In genomic region chr10:52388922-52389430, GRCm38 (mm10) we compare ENCODE assay signal across 36 mouse cellular contexts. TPM values are rescaled to one million over a fixed set of nuclear protein-coding genes. Genes with fewer than 3 reads are reported as not detected.
A peak's percentile ranks its signal among the peaks of the same experiment; 100 is the strongest.
DNase-seq lines count a peak whose midpoint lies in the region; ATAC-seq and TF ChIP-seq lines count a peak whose summit lies in the region.
"Had no signal": no experiment of that assay in that cellular context is flagged by ENCODE, and none has a peak within 500 bp of the region (broad histone marks: within the 10 kb centered on the region; RNA-seq: fewer than 3 reads in every experiment).

Gene Nepn (plus strand): TSS chr10:52388972.

- 46% methylated on average over 5 of the region's 5 CpGs for WGBS in heart, adult 2 months
- 70% methylated on average over 5 of the region's 5 CpGs for WGBS in stomach, embryonic 14.5 days
- 75% methylated on average over 5 of the region's 5 CpGs for WGBS in stomach, postnatal 0 days
- WGBS in limb, embryonic 11.5 days: 70% methylated on average over 5 of the region's 5 CpGs

- no peak within 1 kb of the TSS for H3K4me2 ChIP-seq in stomach, embryonic 14.5 days (replicated peaks; ENCODE audit: low read depth, low read length)
- H3K4me2 ChIP-seq in stomach, postnatal 0 days (replicated peaks; ENCODE audit: low read depth): no peak within 1 kb of the TSS
- no peak within 1 kb of the TSS for H3K4me2 ChIP-seq in limb, embryonic 11.5 days (ENCODE audit: low read depth, severe bottlenecking)
- H3K4me2 ChIP-seq: heart, embryonic 15.5 days; hindbrain, embryonic 13.5 days; liver, embryonic 11.5 days; lung, embryonic 15.5 days; midbrain, embryonic 11.5 days; neural tube, embryonic 12.5 days had no signal

- ATAC-seq in stomach, embryonic 14.5 days (ENCODE audit: insufficient number of reproducible peaks, insufficient read depth, low FRiP score, low read depth): no peak
- ATAC-seq in stomach, postnatal 0 days (ENCODE audit: low FRiP score, low TSS enrichment): no peak
- no peak for ATAC-seq in limb, embryonic 11.5 days (ENCODE audit: insufficient number of reproducible peaks, low FRiP score, low TSS enrichment, low read depth)
- no peak for ATAC-seq in cerebellum, adult (ENCODE audit: insufficient number of reproducible peaks, low FRiP score, low TSS enrichment)
- ATAC-seq: forebrain, embryonic 16.5 days; intestine, embryonic 16.5 days had no signal

- no peak for TF ChIP-seq EP300 in heart, adult 2 months (IDR thresholded peaks at IDR 0.05; ENCODE audit: insufficient read depth, low read depth, low read length)
- no peak for TF ChIP-seq EP300 in stomach, postnatal 0 days (optimal IDR thresholded peaks at IDR 0.05)

- H3K27ac ChIP-seq in heart, adult 2 months: peak within 1 kb of the TSS; percentile 87
- no peak within 1 kb of the TSS for H3K27ac ChIP-seq in stomach, embryonic 14.5 days (ENCODE audit: low read length)
- H3K27ac ChIP-seq in stomach, postnatal 0 days (replicated peaks): no peak within 1 kb of the TSS
- H3K27ac ChIP-seq in limb, embryonic 11.5 days (replicated peaks; ENCODE audit: low read depth, low read length): no peak within 1 kb of the TSS
- H3K27ac ChIP-seq: forebrain, embryonic 10.5 days; heart, embryonic 15.5 days; hindbrain, embryonic 13.5 days; layer of hippocampus, adult 2 months; left cerebral cortex, adult 2 months; lung, embryonic 15.5 days; neural tube, embryonic 12.5 days had no signal

- no peaks in the 10 kb centered on the region for H3K79me2 ChIP-seq in heart, adult 2 months (replicated peaks; ENCODE audit: control insufficient read depth, insufficient read depth, low read length)

- H3K4me1 ChIP-seq in heart, adult 2 months (ENCODE audit: control insufficient read depth, insufficient read depth, low read length): peaks cover 11% of the 10 kb centered on the region
- no peaks in the 10 kb centered on the region for H3K4me1 ChIP-seq in stomach, embryonic 14.5 days (ENCODE audit: control insufficient read depth, insufficient read depth, low read length)
- H3K4me1 ChIP-seq in stomach, postnatal 0 days (replicated peaks; ENCODE audit: control insufficient read depth, insufficient read depth): no peaks in the 10 kb centered on the region
- H3K4me1 ChIP-seq in limb, embryonic 11.5 days (ENCODE audit: control insufficient read depth, insufficient read depth, low read length): 0 out of 2 replicates have a peak, but pooled peaks cover 3% of the 10 kb centered on the region
- H3K4me1 ChIP-seq: heart, embryonic 15.5 days; hindbrain, embryonic 13.5 days; lung, embryonic 15.5 days; neural tube, embryonic 12.5 days had no signal

- peak; percentile 8 to 24 for DNase-seq in heart, adult 2 months
- DNase-seq in heart, adult 8-10 months (ENCODE audit: low spot score): no peak
- no peak for DNase-seq in stomach, postnatal 0 days (ENCODE audit: low spot score)
- DNase-seq in limb, embryonic 11.5 days (ENCODE audit: low spot score): no peak
- no peak for DNase-seq in thymus, postnatal 0 days (ENCODE audit: low spot score)
- DNase-seq in thymus, postnatal 4 days: no peak
- DNase-seq: adrenal gland, postnatal 14 days; cerebellum, adult 18-20 months; cerebellum, postnatal 25 days; gastrocnemius, postnatal 10 days; heart, postnatal 4 days; kidney, postnatal 36 days; lung, postnatal 36 days; right cerebral cortex, postnatal 4 days; thymus, postnatal 14 days had no signal

- TF ChIP-seq CTCF in heart, adult 2 months (IDR thresholded peaks at IDR 0.05): peak; percentile 44
- TF ChIP-seq CTCF in stomach, postnatal 0 days (IDR thresholded peaks at IDR 0.05; ENCODE audit: low read depth): no peak

- H3K9me3 ChIP-seq in stomach, embryonic 14.5 days (ENCODE audit: control insufficient read depth, low read depth, low read length): no peaks in the 10 kb centered on the region
- H3K9me3 ChIP-seq in stomach, postnatal 0 days (ENCODE audit: control insufficient read depth, low read length): no peaks in the 10 kb centered on the region
- no peaks in the 10 kb centered on the region for H3K9me3 ChIP-seq in limb, embryonic 11.5 days (ENCODE audit: control insufficient read depth, low read length)
- H3K9me3 ChIP-seq: forebrain, embryonic 10.5 days; heart, embryonic 15.5 days; hindbrain, embryonic 13.5 days; lung, embryonic 15.5 days; neural tube, embryonic 12.5 days had no signal

- H3K4me3 ChIP-seq in heart, adult 2 months: peak within 1 kb of the TSS; percentile 10; the same call in 1 of the 2 replicates
- no peak within 1 kb of the TSS for H3K4me3 ChIP-seq in stomach, embryonic 14.5 days (ENCODE audit: low read depth, low read length)
- H3K4me3 ChIP-seq in stomach, postnatal 0 days (ENCODE audit: low read depth, low read length): no peak within 1 kb of the TSS
- no peak within 1 kb of the TSS for H3K4me3 ChIP-seq in limb, embryonic 11.5 days (ENCODE audit: low read depth, low read length)
- H3K4me3 ChIP-seq: forebrain, embryonic 10.5 days; heart, embryonic 15.5 days; hindbrain, embryonic 13.5 days; layer of hippocampus, adult 2 months; left cerebral cortex, adult 2 months; lung, embryonic 15.5 days; myocyte; neural tube, embryonic 12.5 days had no signal

- no peaks in the 10 kb centered on the region for H3K27me3 ChIP-seq in heart, adult 2 months (ENCODE audit: control insufficient read depth, insufficient read depth, low read length)
- H3K27me3 ChIP-seq in stomach, embryonic 14.5 days (ENCODE audit: control insufficient read depth, insufficient read depth, low read length): no peaks in the 10 kb centered on the region
- H3K27me3 ChIP-seq in stomach, postnatal 0 days (ENCODE audit: control insufficient read depth, insufficient read depth, low read length): no peaks in the 10 kb centered on the region
- H3K27me3 ChIP-seq in limb, embryonic 11.5 days (ENCODE audit: control insufficient read depth, insufficient read depth, low read length): no peaks in the 10 kb centered on the region
- H3K27me3 ChIP-seq: heart, embryonic 15.5 days; hindbrain, embryonic 13.5 days; lung, embryonic 15.5 days; neural tube, embryonic 12.5 days had no signal

- intact Hi-C loops in heart, adult 2 months (cut with DNase I): loop anchor here (5.0 to 10.0 kb wide), 5 partner anchors 82 to 794 kb away; partner anchors contain the start of gene Fam162b

- H3K9ac ChIP-seq in heart, adult 2 months (ENCODE audit: low read depth, low read length): peak within 1 kb of the TSS; percentile 3; the same call in 1 of the 2 replicates
- no peak within 1 kb of the TSS for H3K9ac ChIP-seq in stomach, embryonic 14.5 days (replicated peaks; ENCODE audit: low read depth, low read length)
- no peak within 1 kb of the TSS for H3K9ac ChIP-seq in stomach, postnatal 0 days (ENCODE audit: low read length)
- 0 out of 2 replicates have a peak within 1 kb of the TSS, but pooled peaks have one; percentile 17 for H3K9ac ChIP-seq in limb, embryonic 11.5 days (ENCODE audit: low read length)
- H3K9ac ChIP-seq: heart, embryonic 15.5 days; hindbrain, embryonic 13.5 days; lung, embryonic 15.5 days; neural tube, embryonic 12.5 days had no signal

- TF ChIP-seq POLR2A in heart, adult 2 months (IDR thresholded peaks at IDR 0.05; ENCODE audit: insufficient read depth, low read depth, low read length): 0 out of 2 replicates have a peak, but pooled peaks have one; percentile 23

- H3K36me3 ChIP-seq in heart, adult 2 months (ENCODE audit: control insufficient read depth, insufficient read depth, low read length): peaks cover 4% of the 10 kb centered on the region
- no peaks in the 10 kb centered on the region for H3K36me3 ChIP-seq in stomach, embryonic 14.5 days (ENCODE audit: control insufficient read depth, insufficient read depth, low read length)
- no peaks in the 10 kb centered on the region for H3K36me3 ChIP-seq in stomach, postnatal 0 days (ENCODE audit: control insufficient read depth, insufficient read depth, low read length)
- H3K36me3 ChIP-seq in limb, embryonic 11.5 days (ENCODE audit: control insufficient read depth, insufficient read depth, low read length): no peaks in the 10 kb centered on the region
- H3K36me3 ChIP-seq: forebrain, embryonic 10.5 days; heart, embryonic 15.5 days; hindbrain, embryonic 13.5 days; lung, embryonic 15.5 days; neural tube, embryonic 12.5 days had no signal

RNA-seq across cellular contexts. Expression of gene Nepn, which starts in this region (rescaled TPM):
- under 1 TPM; 0.59 to 0.63 TPM for total RNA-seq in heart, adult 2 months (2021)
- polyA plus RNA-seq in heart, adult 2 months (2012; rRNA removed): 1.2 and 2.1 TPM in 2 replicates
- total RNA-seq in heart, adult 8-10 months (2022): under 1 TPM; 0.28 to 0.80 (median 0.49) TPM
- polyA plus RNA-seq in stomach, embryonic 14.5 days (2014; fragmentation: Nextera tagmentation; extraction: Ambion mirVana): 53.3 and 57.8 TPM in 2 replicates
- polyA plus RNA-seq in stomach, postnatal 0 days (2015; fragmentation: Nextera tagmentation; extraction: Ambion mirVana): 0.55 TPM in 1 of 2 replicates, not detected in the other
- not detected in 2 replicates for polyA plus RNA-seq in limb, embryonic 11.5 days (2014; fragmentation: Nextera tagmentation; extraction: Ambion mirVana)
- polyA plus RNA-seq in thymus, postnatal 0 days (2015; fragmentation: Nextera tagmentation; extraction: Ambion mirVana): 0.07 and 0.09 TPM in 2 replicates
- total RNA-seq: gastrocnemius, postnatal 10 days; granulocyte monocyte progenitor cell, adult 5-6 weeks; layer of hippocampus, adult 2 months; layer of hippocampus, postnatal 14 days; left cerebral cortex, adult 2 months; left cerebral cortex, postnatal 36 days; megakaryocyte, adult 5-6 weeks; midbrain, postnatal 0 days had no signal
- polyA plus RNA-seq: embryonic facial prominence, embryonic 11.5 days; forebrain, embryonic 10.5 days; forebrain, embryonic 16.5 days; heart, embryonic 15.5 days; hindbrain, embryonic 13.5 days; lung, embryonic 15.5 days; midbrain, embryonic 11.5 days; midbrain, postnatal 0 days; neural tube, embryonic 12.5 days; spleen, adult 2 months had no signal

Comparison
In these comparisons a context has a peak if more than half of its experiments do, and no peak if none do; other contexts are left out.
1. RNA of gene Nepn (polyA plus RNA-seq): 53.3 to 57.8 TPM in stomach, embryonic 14.5 days; 1.2 to 2.1 TPM in heart, adult 2 months, 0.55 TPM in stomach, postnatal 0 days, 0.07 to 0.09 TPM in thymus, postnatal 0 days and not detected in limb, embryonic 11.5 days; every median in the first group is over 10 times any median in the second.
2. DNase-seq: peak in heart, adult 2 months (2 of 2); none in heart, adult 8-10 months (single experiment), stomach, postnatal 0 days (single experiment), limb, embryonic 11.5 days (single experiment), thymus, postnatal 0 days (single experiment) and thymus, postnatal 4 days (single experiment).
3. H3K9ac ChIP-seq: peak in heart, adult 2 months (single experiment) and limb, embryonic 11.5 days (single experiment); none in stomach, embryonic 14.5 days (single experiment) and stomach, postnatal 0 days (single experiment).